Mouse (Mus musculus) gastrocnemius, adult 18-20 months (tissue): ENCODE results near the gene Olfr48. TPM values are rescaled to one million over a fixed set of nuclear protein-coding genes. Genes with fewer than 3 reads are reported as not detected.

Experiments
- DNase-seq: peaks from one replicate; pipeline ENCODE4 v3.0.0; 2021; ENCODE audit warnings: low spot score
- long read RNA-seq, 2 experiments: library from polyadenylated mRNA; stranded (forward); transcript quantifications; one replicate each; pipeline ENCODE4 v2.0.0; 2021
- total RNA-seq, 2 experiments: library from RNA; stranded (reverse); gene quantifications; 2 replicates each; pipeline ENCODE4 v1.2.3; 2021

The Olfr48 gene
- total RNA-seq, result not detected
- long read RNA-seq, experiment 1, result 0 reads
- long read RNA-seq, experiment 2, result 0 reads

- no peak for DNase-seq
Measured at GRCm38 (mm10) chr2:89848105-89848504, at the start of gene Olfr48. Gene Olfr48 (minus strand): TSS chr2:89848205.

DNA sequence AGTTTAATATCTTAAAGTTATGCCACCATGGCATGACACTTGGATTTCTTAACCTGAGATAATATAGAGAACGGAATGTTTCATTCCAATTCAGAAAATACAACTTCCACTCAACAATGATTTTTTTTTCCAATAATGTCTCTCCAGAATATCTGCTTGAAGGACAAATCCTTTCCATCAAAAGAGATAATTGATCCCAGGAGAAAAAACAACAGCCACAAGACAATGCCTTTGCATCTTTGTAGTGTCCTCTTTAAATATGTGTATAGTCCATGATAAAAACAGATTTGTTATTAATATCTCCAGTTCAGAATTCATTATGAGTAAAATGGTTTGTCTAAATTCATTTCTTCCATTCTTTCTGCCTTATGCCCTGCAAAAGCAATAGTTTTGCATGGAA lies 30.1 kb upstream of the Olfr48 start, which contains the start of gene Olfr1257:
Gene Olfr1257, plus strand, starts transcription at position 301 of the 400 bp plus-strand sequence.
- DNase-seq, result no peak

- DNase-seq, result no peak
Measured at GRCm38 (mm10) chr2:89849230-89849629, 1.2 kb upstream of the Olfr48 start.

DNA sequence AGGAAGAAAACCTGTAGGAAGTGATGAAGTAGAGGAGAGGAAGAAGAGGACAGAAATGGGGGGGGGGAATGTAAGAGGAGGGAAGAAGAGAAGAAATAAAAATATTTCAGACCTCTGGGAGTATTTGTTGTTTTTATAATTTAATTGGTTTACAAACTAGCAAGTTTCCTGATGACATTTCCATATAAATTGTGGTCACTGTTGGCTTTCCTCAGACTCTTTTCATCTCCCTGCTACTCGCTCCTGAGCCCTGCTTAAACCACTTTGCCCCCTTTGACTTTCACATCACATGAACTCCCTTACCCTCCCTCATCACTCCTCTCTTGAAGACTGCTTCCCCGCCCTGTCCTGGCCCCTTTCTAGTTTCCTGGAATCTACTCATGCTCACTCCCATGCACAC lies 6.5 kb downstream of the Olfr48 start, which contains the start of gene Olfr1256:
Gene Olfr1256, minus strand, starts transcription at position 101 of the 400 bp plus-strand sequence.
- DNase-seq, result no peak

DNA sequence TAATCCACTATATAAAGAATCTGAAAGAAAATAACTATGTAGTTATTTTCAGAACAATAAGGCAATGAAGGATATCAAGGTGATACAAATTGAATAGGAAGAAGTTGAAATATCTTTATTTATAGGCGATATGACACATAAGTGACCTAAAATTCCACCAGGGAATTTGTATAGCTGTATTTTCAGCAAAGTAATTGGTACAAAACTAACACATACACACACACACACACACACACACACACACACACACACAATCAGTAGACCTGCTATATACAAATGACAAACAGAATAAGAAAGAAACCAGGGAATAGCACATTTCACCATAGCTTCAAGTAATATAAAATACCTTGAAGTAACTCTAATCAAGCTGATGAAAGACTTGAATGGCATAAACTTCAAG lies 27.8 kb downstream of the Olfr48 start:
- DNase-seq, result no peak

DNA sequence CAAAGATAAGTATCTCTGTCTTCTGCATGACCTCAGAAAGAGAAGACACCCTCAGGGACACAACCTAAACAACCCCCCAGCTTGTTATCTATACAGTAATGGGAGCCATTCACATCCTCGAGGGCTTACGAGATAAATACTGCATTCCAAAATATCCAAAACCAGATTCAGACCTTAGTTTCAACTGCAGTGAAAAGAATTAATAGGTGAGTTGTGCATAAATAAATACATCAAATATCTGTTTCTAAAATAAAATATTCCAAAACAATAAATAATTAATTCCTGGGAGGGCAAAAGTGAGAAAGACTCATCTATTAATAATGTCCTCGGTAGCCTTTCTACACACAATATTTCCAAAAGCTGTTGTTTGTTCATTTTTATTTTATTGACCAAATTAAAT lies 36.3 kb downstream of the Olfr48 start, which contains the start of gene Olfr1255:
Gene Olfr1255, plus strand, starts transcription at position 301 of the 400 bp plus-strand sequence.
- no peak for DNase-seq

DNA sequence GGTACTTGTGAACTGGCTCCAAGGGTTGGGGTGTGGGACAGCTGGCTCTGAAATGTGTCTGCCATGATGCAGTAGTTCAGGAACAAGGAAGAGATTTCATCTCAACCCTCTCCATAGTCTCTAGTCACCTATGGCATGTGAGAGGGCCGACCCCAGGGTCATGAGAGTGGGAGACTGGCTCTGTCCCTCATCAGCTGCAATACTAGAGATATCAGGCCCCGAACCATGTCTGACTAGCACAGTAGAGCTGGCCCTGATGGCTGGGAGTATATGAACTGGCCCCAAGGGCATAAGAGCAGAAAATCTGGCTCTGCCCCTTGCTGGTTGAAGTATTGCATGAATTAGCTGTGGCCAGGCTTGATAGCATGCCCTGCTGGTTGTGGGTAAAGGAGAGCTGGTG lies 37.3 kb downstream of the Olfr48 start:
- DNase-seq, result no peak

DNA sequence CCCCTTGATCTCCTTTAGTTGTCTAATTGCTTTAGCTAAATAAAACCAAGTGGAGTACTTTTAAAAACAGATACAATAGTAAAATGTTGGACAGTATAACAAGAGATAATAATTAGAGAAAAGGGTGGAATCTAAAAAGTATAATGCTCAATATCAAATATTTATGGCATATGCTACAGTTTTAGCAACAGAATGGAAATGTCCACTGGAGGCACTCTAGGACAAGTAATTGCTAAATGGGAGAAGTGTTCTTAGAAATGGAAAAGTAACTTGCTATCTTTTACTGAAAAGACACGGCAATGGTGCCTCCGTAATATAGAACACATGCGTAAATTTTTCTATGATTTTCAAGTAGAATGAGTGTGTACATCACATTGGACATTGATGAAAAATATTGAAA lies 48.4 kb downstream of the Olfr48 start:
- DNase-seq, result no peak

- DNase-seq, result no peak
Measured at GRCm38 (mm10) chr2:89793519-89793918, 54.5 kb downstream of the Olfr48 start, which contains the start of gene Olfr1254. Gene Olfr1254 (minus strand): TSS chr2:89793619.

Other genes starting within 250 kb of the Olfr48 start
- under 1 TPM in 1 of 2 experiments, not detected in 1; 0.05 TPM for gene Olfr1247, start 234.1 kb downstream of the Olfr48 start, total RNA-seq
- not detected for gene Olfr1248, start 230.0 kb downstream of the Olfr48 start, total RNA-seq
- gene Olfr1249, start 213.2 kb downstream of the Olfr48 start, total RNA-seq, result not detected
- not detected for gene Olfr1250, start 186.7 kb downstream of the Olfr48 start, total RNA-seq
- not detected for gene Olfr1251, start 176.3 kb downstream of the Olfr48 start, total RNA-seq
- gene Olfr1252, start 123.2 kb downstream of the Olfr48 start, total RNA-seq, result not detected
- not detected for gene Olfr1253, start 91.1 kb downstream of the Olfr48 start, total RNA-seq
- gene Olfr1254, start 54.6 kb downstream of the Olfr48 start, total RNA-seq, result not detected
- gene Olfr1255, start 36.2 kb downstream of the Olfr48 start, total RNA-seq, result not detected
- not detected for gene Olfr1256, start 6.7 kb downstream of the Olfr48 start, total RNA-seq
- gene Olfr1257, start 30.2 kb upstream of the Olfr48 start, total RNA-seq, result not detected
- gene Olfr1258, start 79.1 kb upstream of the Olfr48 start, total RNA-seq, result not detected
- not detected for gene Olfr1259, start 100.5 kb upstream of the Olfr48 start, total RNA-seq
- not detected for gene Olfr1260, start 126.1 kb upstream of the Olfr48 start, total RNA-seq
- not detected for gene Olfr1261, start 143.0 kb upstream of the Olfr48 start, total RNA-seq
- not detected for gene Olfr1262, start 151.9 kb upstream of the Olfr48 start, total RNA-seq
- not detected for gene Olfr1263, start 163.9 kb upstream of the Olfr48 start, total RNA-seq
- not detected for gene Olfr1264, start 177.4 kb upstream of the Olfr48 start, total RNA-seq
- gene Olfr1265, start 187.1 kb upstream of the Olfr48 start, total RNA-seq, result not detected
- not detected for gene Olfr140, start 215.4 kb upstream of the Olfr48 start, total RNA-seq